Mouse (Mus musculus): ENCODE data around the gene Ablim1.

Ablim1 gene

DNA sequence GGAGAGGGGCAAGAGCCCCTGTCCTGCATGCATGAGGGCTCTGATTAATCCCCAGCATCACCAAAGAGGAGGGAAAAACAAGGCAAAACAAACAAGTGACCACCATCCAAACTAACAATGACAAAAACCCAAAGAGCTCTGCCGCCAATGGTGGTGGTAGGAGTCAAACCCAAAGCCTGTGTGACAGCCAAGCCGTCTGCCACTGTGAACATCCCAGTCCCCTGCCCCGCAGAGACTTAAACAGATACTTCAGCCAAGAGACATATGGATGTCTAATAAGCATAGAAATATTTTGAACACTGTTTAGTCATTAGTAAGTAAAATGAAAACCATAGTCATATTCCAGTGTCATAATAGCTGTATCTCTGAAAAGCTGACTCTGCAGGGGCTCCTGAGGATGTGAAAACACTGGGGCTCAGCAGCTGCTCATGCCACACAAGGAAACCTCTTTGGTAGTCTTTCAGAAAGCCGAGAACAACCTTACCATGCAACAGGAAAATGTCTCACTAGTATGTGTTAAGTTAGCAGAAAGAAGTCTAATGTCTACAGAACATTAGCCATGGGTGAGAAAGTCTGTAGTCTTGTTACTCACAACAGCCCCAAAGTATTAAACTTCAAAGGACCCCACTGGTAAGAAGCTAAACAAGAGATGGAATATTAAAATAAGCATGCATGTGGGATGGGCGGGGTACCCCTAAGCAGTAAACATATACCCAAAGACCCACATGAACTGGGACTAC lies 221.6 kb downstream of the Ablim1 start:
- DNase-seq = no peak

GRCm38 (mm10) chr19:57091278-57091677 lies 223.4 kb downstream of the Ablim1 start:
- no peak for DNase-seq

- DNase-seq = no peak
Observed at GRCm38 (mm10) chr19:57088804-57089369, 225.8 kb downstream of the Ablim1 start.

GRCm38 (mm10) chr19:57084520-57085166 lies 230.1 kb downstream of the Ablim1 start:
- DNase-seq = peak; percentile 78

- no peak for DNase-seq
Observed at GRCm38 (mm10) chr19:57083887-57084286, 230.8 kb downstream of the Ablim1 start.

GRCm38 (mm10) chr19:57083183-57083555 lies 231.6 kb downstream of the Ablim1 start:
- DNase-seq = peak; percentile 42

GRCm38 (mm10) chr19:57082454-57083182 lies 232.1 kb downstream of the Ablim1 start:
- DNase-seq = peak; percentile 83

DNA sequence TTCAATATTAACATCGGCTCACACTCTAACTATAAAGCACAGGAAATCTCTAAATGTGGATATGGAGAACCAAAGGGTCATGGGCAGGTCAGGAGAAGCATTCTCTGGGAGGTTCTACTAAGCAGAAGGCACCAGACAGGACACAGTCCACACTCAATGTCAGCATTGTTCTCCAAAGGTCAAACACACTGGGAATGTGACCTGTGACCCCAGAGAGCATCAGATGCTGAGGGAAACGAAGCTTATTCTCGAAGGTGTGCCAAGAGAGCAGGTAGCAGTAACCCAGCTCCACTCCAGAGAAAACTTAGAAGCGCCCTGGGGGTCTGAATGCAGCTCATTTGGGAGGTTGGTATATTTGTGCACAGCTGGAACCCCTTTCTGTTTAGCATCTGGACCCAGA lies 233.2 kb downstream of the Ablim1 start:
- no peak for DNase-seq

- no peak for DNase-seq
Observed at GRCm38 (mm10) chr19:57079606-57079981, 235.1 kb downstream of the Ablim1 start.

GRCm38 (mm10) chr19:57078867-57079605 lies 235.7 kb downstream of the Ablim1 start:
- peak; percentile 70 for DNase-seq

GRCm38 (mm10) chr19:57077826-57078699 lies 236.7 kb downstream of the Ablim1 start:
- DNase-seq = peak; percentile 80

- DNase-seq = no peak
Observed at GRCm38 (mm10) chr19:57073450-57073849, 241.3 kb downstream of the Ablim1 start.

- DNase-seq = no peak
Observed at GRCm38 (mm10) chr19:57072756-57073155, 242.0 kb downstream of the Ablim1 start.

- DNase-seq = no peak
Observed at GRCm38 (mm10) chr19:57067108-57067613, 247.6 kb downstream of the Ablim1 start.

GRCm38 (mm10) chr19:57066313-57066712 lies 248.4 kb downstream of the Ablim1 start:
- peak; percentile 76 for DNase-seq

DNA sequence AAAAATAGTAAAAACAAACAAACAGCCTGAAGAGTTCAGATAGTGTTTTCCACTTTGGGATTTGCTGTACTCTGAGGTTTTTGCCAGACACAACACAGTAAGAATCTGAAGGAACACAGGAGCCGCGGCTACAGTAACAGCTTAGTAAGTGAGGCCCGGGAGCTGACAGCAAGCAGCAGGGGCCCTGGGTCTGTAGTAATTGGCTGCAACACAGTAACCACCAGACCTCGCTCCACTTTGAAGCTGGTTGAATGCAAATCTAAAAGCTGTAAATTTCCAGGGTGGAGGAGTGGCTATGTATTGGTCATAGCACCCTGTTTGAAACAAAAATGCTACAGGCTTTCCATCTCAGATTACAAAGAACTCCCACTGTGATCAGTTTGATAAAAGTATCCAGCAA lies 252.0 kb downstream of the Ablim1 start:
- DNase-seq = no peak

- DNase-seq = no peak
Observed at GRCm38 (mm10) chr19:57059018-57059580, 255.6 kb downstream of the Ablim1 start.

- no peak for DNase-seq
Observed at GRCm38 (mm10) chr19:57057568-57057967, 257.2 kb downstream of the Ablim1 start.

DNA sequence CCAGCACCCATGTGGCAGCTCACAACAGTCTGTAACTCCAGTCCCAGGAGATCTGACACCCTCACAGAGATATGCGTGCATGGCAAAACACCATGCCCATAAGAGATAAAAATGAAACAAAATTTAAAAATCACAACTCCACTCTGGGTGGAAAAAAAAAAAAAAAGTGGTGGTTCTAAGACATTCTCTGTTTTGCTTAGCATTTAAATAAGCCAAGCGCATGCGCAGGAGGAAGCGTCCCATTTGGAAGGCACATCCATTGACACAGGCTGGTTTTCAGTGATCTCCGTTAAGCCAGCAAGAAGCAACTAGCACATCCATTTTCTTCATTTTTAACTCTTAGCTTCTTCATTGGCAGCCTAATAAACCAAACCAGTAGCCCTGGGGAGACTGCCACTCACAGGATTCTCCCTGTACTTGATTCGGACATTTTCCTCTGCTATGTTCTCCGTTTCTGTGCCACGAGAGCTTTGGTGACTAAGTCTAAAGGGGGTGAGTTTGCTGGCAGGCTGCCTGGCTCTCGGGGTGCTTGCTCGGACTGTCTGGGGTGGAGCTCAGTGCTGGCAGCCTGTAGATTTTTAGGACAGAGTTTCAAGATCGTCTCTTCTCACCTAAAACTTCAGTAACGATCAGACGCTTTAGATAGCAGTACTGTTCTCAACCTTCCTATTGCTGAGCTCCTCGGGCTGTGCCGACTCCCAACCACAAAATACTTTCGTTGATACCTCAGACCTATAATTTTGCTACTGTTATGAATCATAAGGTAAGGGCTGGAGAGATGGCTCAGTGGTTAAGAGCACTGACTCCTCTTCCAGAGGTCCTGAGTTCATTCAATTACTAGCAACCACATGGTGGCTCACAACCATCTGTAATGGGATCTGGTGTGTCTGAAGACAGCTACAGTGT lies 259.3 kb downstream of the Ablim1 start:
- DNase-seq = no peak

DNA sequence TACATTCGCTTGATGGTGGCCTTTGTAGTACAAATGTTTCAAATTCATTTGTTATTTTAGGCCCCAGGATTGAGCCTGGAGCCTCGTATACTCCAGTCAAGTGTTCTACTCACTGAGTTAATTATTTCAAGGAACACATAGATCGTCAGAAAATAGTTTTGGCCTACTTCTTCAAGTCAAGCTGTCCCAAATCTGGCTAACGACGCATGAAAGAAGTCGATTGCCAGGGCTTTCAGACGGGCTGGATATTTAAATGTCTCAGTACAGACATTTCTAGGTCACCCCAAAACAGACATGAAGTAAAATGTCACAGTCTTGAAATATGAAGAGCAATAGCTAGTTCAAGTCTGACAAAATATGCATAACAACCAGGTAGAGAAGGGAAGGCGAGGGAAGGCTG lies 261.8 kb downstream of the Ablim1 start:
- peak; percentile 34 for DNase-seq

Data from retina, postnatal 1 day (tissue).